Mouse (Mus musculus) heart, adult 2 months (tissue): ENCODE results near the gene E130114P18Rik.

Source experiments
- CTCF ChIP-seq: fragments of 200-600 bp; IDR thresholded peaks from 2 replicates; pipeline ENCODE4 v1.8.1; 2022; ENCODE audit warnings: antibody characterized with exemption, mild to moderate bottlenecking, moderate library complexity
- EP300 ChIP-seq: fragments of 200-500 bp; IDR thresholded peaks from 2 replicates; pipeline ENCODE4 v1.6.1; 2011; ENCODE audit warnings: low read depth, low read length, control low read depth; ENCODE audit not compliant: insufficient read depth
- POLR2A ChIP-seq: fragments of 200-500 bp; IDR thresholded peaks from 2 replicates; pipeline ENCODE4 v1.6.1; 2011; ENCODE audit warnings: mild to moderate bottlenecking, low read depth, low read length, control low read depth; ENCODE audit not compliant: insufficient read depth

DNA sequence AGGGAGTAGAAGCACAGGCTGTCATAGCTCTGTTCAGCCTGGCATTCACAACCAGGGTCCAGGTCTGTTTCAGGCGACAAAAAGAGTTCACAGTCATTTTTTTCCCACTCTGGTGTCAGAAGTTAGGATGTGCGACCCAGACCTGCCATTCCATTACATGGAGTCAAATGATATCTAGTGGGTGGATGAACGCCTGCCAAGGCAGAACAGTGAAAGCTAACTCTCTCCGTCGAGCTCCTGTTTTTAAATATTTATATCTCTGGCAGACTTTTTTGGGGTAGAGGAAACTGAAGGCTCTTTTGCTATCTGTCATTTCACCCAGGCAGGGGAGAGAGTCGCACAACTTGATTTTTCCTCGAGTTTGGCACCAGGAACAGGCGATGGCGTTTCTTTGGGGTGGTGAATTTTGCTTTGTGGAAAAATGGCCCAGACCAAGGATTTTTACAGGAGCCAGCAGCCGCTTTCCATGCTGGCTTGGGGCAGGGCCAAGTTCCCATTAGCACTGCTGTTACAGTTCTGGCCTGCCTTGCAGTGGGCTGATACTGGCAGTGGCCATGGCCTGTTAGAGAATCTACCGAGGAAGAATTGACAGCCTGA, 166.5 kb downstream of the E130114P18Rik start:
- TF ChIP-seq POLR2A (no peak), CTCF (no peak), EP300 (no peak)
